Mouse (Mus musculus) regulatory T cell (primary cell): ENCODE results near the gene Auts2.

Source experiments
- in situ Hi-C: fragments of 300-600 bp; cut with MboI, MseI; formaldehyde crosslinking; loops from one replicate; pipeline ENCODE4 v1.15.1; 2025; ENCODE audit warnings: high pct_unique_total_duplicates

Auts2 gene

DNA sequence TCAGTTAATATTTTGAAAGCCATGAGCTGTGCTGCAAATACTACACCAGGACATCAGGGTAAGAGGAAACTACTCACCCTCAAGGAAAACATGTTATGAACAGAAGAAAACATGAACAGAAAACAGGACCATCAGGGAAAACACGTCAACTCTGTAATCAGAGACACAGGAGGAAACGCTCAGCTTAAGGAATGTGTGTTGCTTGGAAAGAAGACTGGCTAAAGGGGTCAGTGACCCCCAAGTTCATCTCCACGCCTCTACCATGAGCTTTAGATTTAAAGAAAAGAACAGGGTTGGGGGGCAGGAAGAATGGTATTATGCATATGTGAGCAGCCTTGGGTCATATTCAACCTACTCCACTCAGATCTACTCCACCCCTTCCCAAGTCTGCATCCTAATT lies 356.5 kb downstream of the Auts2 start:
- in situ Hi-C loops = no loop called here

DNA sequence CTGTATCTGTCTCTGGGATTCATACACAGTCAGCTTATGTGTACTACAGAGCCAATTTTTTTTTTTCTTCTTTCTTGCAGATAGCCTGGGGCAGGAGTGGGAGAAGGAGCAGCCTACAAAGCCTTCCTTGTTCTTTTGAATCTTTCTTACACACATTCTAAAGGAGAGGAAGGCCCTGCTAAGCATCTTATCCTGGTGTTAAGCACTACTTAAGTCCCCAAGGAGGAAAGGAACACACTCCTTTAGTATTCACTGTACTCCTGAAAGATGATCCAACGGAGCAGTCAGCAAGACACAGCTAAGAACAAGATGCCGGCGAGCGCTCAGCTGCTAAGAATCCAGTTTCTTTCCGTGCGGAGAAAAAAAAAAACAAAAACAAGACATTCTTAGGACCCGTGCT lies 356.9 kb downstream of the Auts2 start:
- in situ Hi-C loops = no loop called here

DNA sequence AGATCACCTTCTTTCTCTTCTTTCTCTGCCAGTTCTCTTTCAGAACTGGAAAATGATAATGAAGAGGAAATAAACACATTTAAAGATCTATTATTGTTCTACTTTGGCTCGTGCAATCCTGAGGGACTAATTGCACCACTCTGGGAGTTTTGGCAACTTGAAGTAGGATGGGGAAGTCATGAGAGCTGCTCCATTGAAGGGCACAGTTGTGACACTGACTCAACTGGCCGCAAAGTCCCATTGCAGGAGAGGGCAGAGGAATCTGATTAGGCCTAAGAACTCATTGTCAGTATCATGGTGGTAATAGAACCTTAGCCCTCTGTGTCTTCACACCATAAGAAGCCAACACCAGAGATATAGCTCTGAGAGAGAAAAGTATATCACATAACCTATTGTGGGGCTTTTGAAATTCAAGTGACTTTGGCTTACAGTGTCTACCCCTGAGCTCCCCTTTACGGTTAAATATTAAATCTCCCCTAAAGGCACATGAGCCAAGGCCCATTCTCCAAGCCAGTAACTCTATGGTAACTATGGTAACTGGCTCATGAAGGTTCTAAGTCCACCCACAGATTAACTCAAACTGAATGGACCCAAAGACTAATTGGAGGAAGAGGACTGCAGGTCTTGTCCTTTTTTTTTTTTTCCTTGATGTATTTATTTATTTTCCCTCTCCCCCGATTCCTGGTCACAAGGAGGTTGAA lies 358.6 kb downstream of the Auts2 start:
- in situ Hi-C loops = no loop called here

DNA sequence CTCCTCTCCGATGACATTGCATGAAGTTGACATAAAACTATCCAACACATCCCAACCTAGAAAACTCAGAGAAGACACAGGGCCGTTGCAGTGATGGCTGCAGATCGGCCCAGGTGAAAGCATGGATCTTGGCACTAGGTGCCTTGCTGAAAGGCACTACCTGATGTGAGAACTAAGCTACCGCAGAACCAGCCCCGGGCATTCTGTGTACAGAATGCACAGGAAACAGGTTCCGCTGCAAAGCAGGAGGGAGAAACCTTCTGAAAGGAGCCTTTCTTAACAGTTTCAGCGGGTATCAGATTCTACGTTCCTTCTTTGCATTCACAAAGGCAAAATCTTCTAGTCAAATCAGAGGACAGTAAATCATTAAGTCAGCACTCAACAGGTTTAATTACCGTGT lies 361.1 kb downstream of the Auts2 start:
- in situ Hi-C loops = no loop called here

DNA sequence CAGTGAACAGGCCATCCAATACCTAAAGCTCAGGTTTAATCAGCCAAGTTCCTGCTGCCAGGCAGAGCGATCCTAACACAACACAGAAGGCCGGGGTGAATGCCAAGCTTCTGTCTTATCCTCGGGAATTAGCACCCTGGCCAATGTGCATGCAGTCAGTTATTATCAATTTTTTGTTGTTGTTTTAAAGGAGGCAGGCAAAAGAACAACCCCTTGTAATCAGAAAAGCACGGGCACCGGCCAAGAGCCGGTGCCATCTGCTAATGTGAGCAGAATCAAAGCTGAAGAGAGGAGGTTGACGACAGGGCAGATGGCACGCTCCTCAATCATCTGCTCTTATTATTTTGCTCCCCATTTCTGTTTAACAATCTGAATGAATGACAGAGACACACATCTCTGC lies 373.1 kb downstream of the Auts2 start:
- in situ Hi-C loops = no loop called here

DNA sequence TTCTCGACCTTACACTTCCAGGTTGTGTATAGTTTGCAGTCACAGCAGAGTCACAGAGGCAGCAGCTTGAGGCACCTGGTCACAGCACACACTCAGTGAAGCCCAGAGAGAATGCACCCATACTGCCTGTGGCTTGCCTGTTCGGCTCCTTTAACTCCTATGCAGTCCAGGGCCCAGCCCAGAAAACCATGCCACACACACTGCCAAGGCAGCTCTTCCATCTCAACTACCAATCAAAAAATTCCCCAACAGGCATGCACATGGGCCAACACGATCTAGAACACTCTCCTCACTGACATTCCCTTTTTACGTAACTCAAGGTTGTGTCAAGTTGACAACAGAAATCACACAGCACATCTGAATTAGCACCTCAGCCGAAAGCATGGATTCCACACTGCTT lies 374.3 kb downstream of the Auts2 start:
- in situ Hi-C loops = no loop called here

DNA sequence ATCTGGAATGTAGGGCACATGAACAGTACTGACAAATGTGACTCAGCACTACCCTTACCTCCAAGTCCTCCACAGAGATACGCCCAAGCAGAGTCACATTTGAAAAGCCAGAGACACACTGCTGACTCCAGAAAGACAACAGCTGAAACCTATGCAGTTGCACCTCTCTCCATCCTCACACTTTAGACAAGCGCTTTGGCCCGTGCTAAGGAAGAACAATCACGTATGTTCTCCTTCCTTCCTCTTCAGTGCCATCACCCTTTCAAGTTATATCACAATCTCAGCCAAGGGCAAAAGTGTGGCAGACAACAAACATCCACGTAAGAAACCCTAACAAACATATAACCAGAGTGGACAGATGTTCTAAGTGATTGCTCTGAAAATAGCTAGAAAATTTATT lies 374.9 kb downstream of the Auts2 start:
- in situ Hi-C loops = no loop called here

DNA sequence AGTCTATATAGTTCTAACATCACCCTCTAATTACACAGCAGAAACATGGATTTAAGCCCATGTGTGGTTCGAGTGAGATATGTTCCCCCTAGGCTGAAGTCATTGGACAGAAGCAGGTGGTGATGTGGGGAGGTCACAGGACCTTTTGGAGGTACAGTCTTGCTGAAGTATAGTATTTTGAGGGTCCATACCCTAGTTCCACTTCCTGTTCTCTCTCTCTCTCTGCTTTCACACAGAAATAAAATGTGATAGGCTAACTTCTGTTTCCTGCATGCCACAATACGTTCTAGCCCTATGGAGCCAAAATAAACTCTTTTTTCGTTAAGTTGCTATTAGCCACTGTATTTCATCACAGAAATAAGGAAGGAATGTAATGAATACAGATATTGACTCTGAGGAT lies 376.6 kb downstream of the Auts2 start:
- in situ Hi-C loops = no loop called here

DNA sequence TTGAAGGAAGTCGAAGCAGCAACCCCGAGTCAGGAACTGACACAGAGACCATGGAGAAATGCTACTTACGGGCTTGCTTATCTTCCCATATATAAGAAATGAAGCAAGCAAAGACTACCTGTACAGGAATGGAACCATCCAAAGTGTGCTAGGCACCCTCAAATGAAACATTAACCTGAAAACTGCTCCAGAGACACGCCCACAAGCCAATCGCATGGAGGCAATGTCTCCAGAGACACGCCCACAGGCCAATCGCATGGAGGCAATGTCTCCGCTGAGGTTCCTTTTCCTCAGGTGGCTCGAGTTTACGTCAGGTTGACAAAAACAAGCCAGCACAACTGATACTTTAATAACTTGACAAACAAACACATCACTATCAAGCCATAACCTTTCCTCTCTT lies 379.2 kb downstream of the Auts2 start:
- in situ Hi-C loops = no loop called here

DNA sequence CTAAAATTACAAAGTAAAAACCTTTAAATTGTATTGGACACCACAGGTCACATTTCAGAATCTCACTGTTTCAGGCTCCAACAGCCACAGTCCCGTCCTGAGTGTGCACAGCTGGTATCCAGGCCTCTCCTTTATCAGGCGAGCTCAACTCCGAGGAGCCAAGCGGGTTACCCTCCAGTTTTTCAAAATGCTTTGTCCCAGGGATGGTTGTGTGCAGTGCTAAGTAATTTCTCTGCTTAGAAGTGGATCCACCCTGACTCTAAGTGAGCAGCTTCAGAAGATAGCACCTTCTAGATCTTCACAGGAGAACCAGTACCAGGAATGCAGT lies 381.0 kb downstream of the Auts2 start:
- in situ Hi-C loops = no loop called here

DNA sequence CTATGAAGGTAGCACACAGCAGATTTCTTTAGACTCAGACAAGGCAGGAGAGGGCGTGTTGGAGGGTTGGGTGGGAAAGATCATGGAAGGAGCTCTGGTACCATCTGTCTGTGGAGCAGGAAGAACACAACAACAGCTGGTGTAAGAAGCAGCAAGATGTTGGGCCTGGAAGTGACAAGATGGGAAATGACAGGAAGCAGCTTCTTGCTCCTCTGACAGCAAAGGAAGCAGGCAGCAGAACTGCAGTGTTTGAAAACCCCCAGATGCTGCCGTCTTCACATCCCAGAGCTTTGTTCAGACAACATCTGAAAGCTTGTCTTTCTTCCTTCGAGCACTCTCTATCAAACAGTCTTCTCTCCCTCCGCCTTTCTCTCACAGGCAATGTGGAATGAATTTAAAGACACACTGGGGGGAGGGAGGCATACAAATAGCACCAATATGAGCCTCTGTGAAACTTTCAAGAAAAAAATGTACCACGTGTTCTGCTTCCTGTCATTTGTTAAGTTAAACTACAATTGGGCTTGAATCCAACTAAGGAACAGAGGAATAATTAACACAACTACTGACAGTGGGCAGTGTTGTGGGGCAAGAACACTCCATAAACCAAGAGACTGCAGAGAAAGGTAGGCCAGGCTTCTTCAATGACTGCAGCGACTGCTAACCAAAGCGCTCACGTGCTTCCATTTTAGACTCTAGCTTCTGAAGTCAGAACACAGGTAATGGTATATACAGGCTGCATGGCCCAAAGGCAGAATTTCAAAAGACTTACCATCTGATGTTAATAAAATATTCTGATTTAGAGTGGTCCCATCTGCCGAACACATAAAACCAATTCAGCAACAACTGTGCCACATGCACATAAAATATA lies 381.6 kb downstream of the Auts2 start:
- in situ Hi-C loops = no loop called here

DNA sequence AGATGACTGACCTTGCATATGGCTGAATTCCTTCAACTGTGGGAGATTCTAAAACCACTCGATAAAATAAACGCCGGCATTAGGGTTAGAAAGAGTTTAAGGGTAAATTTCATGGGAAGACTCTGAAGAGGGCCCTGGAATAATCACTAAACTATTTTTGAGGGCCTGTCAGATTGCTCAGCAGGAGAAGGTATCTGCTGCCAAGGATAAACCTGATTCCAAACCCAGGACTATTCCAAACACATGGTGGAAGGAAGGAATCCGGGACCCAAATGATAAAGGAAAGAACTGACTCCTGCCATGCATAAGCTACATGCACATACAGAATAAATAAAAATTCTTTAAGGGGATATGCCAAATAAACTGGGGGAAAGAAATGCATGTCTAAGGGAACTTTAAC lies 399.0 kb downstream of the Auts2 start:
- in situ Hi-C loops = no loop called here

DNA sequence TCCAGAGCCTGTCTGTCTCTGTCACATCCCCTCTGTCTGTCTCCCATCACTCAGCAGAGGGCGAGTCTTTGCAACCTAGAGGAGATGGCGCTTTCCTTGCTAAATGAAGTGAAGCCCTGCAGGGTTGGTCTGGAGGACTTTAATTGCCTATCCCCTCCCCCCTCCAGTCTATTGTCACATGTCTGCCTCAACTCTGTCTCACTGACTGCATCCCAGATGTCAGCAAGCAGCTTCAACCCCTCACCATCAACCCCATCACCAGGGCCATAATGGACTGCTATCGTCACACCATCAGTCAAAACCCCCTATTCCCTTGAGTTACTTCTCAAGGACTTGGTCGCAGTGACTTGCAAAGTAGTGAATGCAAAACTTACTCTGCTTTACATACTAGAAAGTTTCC lies 402.3 kb downstream of the Auts2 start:
- in situ Hi-C loops = no loop called here

DNA sequence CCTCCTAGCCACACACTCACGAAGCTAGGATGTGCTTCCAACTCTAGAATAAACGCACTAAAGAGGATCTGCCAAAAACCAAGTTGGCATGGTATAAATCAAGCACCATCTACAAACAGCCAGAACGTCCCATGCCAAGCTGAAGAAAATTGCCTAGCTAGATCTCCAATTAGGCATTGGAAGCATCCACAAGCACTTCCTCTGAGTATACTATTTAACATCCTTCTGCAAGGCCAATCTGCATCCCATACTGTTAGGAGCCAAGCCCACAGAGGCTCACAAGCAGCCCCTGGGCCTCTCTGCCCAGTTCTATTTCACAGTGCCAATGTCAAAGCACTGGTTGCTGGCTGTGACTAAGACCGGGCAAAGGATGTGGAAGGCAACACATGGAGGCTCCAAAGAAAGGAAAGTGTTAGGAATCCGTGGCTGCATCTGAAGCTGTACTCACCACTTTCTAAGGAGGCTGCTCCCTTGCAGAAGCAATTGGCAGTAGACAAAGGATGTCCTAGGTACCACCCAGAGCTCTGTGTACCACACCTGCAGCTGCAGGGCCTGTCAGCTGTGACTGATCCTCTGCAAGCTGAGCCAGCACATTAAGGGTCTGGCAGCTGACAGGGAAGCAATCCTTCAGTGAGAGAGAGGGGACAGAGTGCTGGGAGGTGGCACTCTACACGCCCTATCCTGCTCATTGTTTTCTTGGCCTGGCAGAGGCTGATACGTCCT lies 407.0 kb downstream of the Auts2 start:
- in situ Hi-C loops = no loop called here

DNA sequence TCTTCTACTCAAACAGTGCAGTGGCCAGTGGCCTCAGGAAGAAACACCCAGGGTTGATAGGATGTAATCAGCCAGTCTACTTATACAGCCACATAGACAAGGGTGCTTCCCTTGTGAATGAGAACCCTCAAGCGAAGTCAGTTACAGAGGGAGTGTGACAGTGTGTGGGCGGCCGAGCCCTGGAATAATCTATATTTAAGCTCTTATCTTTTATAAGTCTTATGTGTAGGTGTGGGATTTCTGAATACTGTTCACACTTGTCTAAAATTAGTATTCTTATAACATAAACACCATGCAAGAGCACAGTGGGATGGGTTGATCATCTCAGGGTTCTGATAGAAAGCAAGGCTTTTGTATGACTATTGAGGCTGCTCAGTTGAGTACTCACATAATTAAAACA lies 411.2 kb downstream of the Auts2 start:
- in situ Hi-C loops = no loop called here

DNA sequence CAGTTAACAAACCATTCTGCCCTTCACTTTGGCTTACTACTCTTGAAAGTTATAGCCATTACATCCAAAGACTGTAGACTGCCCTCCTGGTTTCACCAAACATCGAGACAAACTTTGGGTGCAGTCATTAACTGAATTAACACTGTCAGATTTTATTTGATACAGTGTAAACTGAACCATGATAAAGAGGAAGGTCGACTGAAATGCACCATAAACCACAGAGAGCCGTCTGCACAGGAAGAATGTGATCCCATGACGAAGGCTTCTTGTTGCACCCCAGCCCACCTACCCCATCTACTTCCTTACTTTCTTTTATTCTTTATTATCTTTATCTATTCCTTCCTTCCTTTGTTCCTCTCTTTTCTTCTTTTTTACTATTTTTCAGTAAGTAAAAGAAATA lies 412.6 kb downstream of the Auts2 start:
- in situ Hi-C loops = no loop called here

DNA sequence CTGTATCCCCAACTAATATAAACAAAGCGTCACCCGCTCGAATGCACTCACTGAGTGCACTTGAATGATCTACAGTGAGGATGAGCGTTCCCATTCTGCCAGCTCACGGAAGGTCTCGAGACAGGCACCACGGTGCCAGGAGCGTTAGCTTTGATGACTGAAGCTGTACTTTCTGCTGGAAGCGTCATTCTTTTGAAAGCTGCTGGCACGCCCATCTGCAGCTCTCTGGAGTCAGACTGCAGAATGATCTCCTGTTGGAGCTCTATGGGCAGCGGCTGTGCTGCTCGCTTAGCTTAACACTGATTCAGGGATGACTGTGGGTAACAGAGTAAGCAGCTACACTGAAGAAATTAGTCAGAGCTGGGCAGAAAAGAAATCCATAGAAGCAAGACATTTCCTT lies 416.5 kb downstream of the Auts2 start:
- in situ Hi-C loops = no loop called here

DNA sequence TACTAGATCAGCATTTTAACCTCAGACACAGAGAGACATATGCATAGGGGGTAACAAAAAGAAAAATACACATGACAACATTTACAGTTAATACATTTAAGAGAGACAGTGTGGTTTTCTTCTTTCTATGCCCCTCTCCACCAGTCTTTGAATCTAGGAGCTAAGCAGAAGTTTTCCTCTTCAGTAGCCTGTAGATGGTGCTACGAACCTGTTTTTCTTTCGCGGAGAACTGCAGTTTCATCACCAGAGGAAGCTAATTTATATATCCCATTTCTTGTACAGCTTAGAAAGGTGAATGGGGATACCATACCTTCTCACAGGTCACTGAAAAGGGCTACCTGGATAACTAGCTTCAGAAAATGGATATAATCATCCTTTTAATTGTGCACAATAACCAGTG lies 427.5 kb downstream of the Auts2 start:
- in situ Hi-C loops = no loop called here

DNA sequence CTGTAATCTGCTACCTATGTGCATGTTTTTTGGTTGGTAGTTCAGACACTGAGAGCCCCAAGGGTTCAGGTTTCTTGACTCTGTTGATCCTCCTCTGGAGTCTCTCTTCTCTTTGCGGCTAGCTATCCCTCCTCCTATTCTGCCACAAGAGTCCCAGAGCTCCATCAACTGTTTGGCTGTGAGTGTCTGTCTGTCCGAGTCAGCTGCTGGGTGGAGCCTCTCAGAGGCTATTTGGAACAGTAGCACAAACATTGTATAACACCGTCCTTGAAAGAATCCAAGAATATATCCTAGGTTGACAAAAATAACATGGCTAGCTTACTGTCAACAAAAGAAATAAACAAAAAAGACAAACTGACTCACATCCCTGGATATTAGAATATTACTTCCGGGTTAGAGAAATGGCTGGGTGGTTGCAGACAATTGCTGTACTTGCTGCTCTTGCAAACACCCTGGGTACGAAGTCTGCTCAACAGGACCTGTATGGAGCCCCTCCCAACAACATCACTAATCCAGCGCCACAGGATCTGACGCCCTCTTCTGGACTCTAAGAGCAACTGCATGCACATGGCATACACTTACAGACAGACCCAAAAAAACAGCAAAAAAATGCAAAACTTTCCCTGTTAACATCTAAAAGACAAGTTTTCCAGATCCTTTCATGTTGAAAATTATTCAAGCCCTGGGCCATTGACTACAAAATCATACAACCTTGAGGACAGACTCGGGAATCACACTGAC lies 428.4 kb downstream of the Auts2 start:
- in situ Hi-C loops = no loop called here

DNA sequence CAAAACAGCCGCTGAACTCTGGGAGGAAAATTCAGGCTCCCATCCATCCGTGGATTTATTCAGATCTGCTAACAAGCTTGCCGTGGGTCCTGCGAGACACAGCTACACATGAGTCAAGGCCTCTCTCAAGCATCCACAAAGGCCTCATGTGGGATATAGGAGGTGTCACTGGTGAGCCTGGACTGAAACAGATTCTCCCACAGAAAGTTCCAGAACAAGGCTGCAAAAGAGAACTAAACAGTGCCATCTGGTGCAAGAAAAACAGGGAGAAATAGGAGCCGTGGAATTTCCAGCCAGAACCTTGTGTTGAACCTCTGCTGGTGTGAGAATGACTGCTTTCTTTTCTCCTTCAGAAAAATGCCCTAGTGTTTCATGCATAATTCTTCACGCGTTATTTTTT lies 429.7 kb downstream of the Auts2 start:
- in situ Hi-C loops = no loop called here

DNA sequence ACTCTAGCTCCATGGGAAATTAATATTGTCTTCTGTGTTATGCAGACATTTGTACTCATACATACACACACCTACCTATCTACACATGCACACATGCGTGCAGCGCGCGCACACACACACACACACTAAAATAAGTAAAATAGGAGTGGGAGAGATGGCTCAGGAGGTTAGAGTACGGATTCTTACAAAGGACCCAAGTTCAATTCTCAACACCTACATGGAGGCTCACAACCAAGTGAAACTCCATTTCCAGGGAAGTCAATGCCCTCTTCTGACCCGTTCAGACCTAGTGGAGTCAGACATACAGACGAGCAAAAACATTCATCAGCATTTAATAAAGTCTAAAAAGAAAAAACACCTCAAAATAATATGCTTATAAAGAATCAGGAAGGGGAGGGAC lies 430.5 kb downstream of the Auts2 start:
- in situ Hi-C loops = no loop called here

DNA sequence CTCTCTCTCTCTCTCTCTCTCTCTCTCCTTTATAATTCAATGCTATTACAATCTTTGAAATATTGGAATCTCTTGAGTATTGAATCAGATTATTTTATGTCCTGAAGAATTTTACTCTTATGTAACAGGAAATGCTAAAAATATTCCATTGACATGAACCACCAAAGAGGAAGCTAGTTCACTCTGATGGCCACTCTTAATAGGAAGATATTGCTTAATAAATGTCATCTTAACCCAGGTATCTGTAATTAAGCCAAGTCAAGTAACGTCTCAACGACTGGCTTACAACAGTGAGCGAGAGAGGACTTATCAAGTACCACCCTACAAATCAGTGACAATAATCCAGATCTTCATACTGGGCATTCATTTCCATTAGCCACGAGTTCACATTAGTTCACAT lies 440.7 kb downstream of the Auts2 start:
- in situ Hi-C loops = no loop called here
